Mouse (Mus musculus) C2C12 (cell line): ENCODE measurements around the gene Dda1.
"Not testable (repeated sequence)": the region's sequence is repeated elsewhere in the genome, so short reads cannot be mapped to it uniquely, and the experiment has no call there.

Source experiments
- CTCF ChIP-seq: IDR thresholded peaks from one replicate; pipeline ENCODE4 v1.5.1; 2011; ENCODE audit not compliant: control insufficient read depth, insufficient read depth, insufficient read length
- MAX ChIP-seq: IDR thresholded peaks from one replicate; pipeline ENCODE4 v1.6.1; 2011; ENCODE audit warnings: mild to moderate bottlenecking, control low read depth
- MYOG ChIP-seq: IDR thresholded peaks from one replicate; pipeline ENCODE4 v1.6.1; 2011; ENCODE audit not compliant: control insufficient read depth, insufficient read length; ENCODE audit errors: extremely low read depth

DNA sequence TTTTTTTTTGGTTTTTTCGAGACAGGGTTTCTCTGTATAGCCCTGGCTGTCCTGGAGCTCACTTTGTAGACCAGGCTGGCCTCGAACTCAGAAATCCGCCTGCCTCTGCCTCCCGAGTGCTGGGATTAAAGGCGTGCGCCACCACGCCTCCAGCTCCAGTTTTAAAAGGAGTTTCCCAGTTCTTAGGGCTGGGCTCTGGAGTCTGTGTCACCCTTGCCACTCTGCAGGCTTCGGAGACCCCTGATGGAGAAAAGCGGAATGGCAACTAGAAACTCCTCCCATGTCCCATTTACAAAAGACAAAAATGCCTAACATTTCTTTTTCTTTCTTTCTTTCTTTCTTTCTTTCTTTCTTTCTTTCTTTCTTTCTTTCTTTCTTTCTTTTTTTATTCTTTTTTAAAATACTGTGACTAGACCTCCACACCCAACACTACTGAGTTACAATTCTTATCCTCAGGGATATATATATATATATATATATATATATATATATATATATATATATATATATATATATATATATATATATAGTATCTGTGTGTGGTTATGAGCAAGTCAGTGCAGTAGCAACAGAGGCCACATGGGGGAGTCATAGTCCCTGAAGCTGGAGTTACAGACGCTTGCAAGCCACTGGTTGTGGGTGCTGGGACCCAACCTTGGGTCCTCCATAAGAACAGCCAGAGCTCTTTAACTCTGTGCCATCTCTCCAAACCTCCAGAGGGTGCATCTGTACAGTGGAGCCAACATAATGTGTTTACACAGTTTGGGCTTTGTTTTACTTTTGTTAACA lies 50.2 kb downstream of the Dda1 start:
- TF ChIP-seq MAX, CTCF, MYOG: not testable (repeated sequence)
